Mouse (Mus musculus) liver, embryonic 14.5 days (tissue): ENCODE measurements at regions not wholly inside any gene's neighbourhood (a gene's known extent, or its start where the extent isn't known, plus 50 kb on each side); places are given as distances from the start of the nearest gene placed in this dataset.

ENCODE experiments used
- CTCF ChIP-seq: IDR thresholded peaks from 2 replicates; pipeline ENCODE4 v1.5.1; 2016; ENCODE audit warnings: antibody characterized with exemption, low read depth, control low read depth
- EP300 ChIP-seq: IDR thresholded peaks from 2 replicates; pipeline ENCODE4 v1.6.1; 2016; ENCODE audit warnings: antibody characterized with exemption, low read depth

- TF ChIP-seq CTCF = no peak
- no peak for TF ChIP-seq EP300
Measured at GRCm38 (mm10) chr4:53987536-53987935, 161.7 kb downstream of the Tmem38b start.
